Mouse (Mus musculus): ENCODE data around the gene Plce1. TPM values are rescaled to one million over a fixed set of nuclear protein-coding genes. Genes with fewer than 3 reads are reported as not detected.

The Plce1 gene
- polyA plus RNA-seq (2017; shearing (Covaris generic)), result under 1 TPM; 0.05 to 0.16 (median 0.05) TPM

- ATAC-seq, result no peak
Observed at GRCm38 (mm10) chr19:38480731-38481621, at the start of gene Plce1. Plce1 (plus strand) TSS chr19:38481109.

DNA sequence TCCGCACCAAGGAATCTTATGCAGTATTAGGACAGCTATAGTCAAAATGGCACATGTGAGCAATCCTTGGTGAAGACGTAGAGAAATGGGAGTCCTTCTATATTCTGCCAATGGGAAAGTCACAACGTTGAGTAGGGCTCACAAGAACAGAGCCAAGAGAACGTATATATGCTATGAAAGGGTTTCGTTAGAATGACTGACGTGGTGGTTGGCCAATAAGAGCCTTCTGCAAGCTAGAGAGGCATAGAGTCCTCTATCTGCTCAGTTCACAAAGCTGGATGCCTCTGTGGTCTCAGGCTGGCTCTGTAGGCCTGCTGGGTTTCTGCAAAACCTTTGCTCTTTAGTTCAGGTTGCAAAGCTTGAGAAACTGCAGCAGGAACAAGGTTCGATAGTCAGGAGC, 49.6 kb upstream of the Plce1 start:
- ATAC-seq, result no peak

- ATAC-seq, result no peak
Observed at GRCm38 (mm10) chr19:38432021-38432420, 48.9 kb upstream of the Plce1 start.

GRCm38 (mm10) chr19:38433381-38433780, 47.5 kb upstream of the Plce1 start:
- ATAC-seq, result no peak

GRCm38 (mm10) chr19:38435221-38435620, 45.7 kb upstream of the Plce1 start:
- ATAC-seq, result no peak

DNA sequence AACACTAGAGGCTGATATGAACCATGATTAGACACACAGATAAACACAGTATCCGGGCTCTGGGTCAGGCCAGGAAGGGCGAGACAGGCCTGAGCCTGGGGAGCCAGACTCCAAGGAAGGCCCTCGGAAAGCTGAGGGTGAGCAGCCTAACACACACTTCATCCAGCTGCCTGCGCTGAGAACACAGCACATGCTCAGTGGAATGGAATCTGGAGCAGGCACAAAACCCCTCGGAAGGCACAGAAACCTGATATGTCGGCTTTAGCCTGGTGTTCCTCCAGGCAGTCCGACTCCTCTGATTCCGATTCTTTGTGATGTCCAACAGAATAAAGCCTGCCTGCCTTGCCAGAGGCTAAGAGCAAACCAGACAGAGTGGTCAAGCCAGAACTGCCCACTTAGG, 39.0 kb upstream of the Plce1 start:
- ATAC-seq, result no peak

- ATAC-seq, result no peak
Observed at GRCm38 (mm10) chr19:38445758-38446157, 35.2 kb upstream of the Plce1 start.

DNA sequence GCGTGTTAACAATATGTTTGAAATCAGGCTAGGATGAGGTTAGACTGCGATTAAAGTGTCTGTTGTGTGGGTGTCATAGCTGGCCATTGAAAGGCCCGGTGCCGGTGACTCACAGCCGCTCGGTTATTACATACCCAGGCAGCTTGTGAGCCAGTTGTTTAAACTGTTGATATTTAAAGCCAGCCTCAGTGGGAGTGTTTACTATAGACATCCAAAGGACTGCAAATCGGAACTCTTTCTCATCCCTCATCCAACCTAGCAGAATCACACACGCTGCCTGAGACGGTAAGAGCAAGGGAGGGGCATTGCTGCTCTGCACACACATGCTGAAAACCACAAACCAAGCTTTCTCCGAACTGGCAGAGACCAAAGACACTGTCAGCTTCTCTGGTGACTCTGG, 25.7 kb upstream of the Plce1 start:
- ATAC-seq, result no peak

- no peak for ATAC-seq
Observed at GRCm38 (mm10) chr19:38458996-38459395, 21.9 kb upstream of the Plce1 start.

- ATAC-seq, result no peak
Observed at GRCm38 (mm10) chr19:38460696-38461095, 20.2 kb upstream of the Plce1 start.

DNA sequence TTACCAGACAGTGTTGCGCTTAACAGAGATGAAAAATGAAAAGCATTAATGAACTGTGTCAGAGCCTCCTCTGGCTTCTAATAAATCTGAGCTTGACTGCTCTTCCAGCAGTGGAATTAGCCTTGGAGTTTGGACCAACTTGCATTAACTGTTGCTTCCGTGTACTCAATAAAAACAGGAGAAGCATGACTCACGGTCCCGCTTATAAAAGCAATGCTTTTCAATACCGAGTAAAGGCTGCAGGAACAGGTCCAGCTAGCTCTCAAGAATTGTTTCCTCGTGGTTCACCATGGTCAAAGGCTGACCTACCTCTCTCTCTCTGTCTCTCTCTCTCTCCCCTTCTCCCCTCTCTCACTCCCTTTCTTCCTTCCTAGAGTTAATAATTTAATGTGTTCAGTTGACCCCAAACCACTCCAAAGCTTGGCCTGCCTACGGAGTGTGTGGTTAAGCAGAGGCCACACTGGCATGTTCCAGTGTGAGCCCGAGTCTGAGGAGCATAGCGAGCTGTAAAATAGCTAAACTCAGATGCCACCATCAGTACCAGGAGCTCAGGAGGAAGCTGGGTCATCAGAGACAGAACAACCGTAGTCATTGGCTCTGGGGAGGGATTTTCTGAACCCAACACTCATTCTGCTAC, 10.5 kb upstream of the Plce1 start:
- no peak for ATAC-seq

- no peak for ATAC-seq
Observed at GRCm38 (mm10) chr19:38475394-38475793, 5.5 kb upstream of the Plce1 start.

- no peak for ATAC-seq
Observed at GRCm38 (mm10) chr19:38478286-38478685, 2.6 kb upstream of the Plce1 start.

GRCm38 (mm10) chr19:38478948-38479347, 2.0 kb upstream of the Plce1 start:
- ATAC-seq, result no peak

- no peak for ATAC-seq
Observed at GRCm38 (mm10) chr19:38479473-38479872, 1.4 kb upstream of the Plce1 start.

DNA sequence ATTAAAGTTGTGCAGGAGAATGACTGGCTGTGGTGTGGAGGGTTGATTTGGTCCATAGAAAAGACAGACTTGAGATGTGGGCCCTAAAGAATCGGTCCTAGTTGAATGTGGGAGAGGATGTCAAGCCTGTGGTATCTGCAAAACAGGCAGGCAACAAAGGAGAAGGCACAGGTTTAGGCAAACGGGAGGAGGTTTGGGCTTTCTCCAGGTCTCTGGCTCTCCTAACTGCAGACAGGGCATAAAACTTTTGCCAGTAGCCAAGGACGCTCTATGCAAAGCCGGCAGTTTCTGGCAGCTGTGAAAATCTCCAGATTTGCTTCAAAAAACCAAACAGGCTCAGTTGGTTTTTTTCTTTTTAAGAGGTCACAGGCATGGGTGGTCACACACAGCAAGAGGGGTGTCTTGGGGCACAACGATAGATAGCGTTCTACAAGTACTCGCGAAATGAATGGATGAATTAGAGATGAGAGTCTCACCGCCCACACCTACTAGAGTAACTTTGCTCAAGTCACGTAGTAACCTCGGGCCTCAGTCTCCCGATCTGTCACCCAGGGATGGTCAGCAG, 671 bp upstream of the Plce1 start:
- ATAC-seq, result no peak

DNA sequence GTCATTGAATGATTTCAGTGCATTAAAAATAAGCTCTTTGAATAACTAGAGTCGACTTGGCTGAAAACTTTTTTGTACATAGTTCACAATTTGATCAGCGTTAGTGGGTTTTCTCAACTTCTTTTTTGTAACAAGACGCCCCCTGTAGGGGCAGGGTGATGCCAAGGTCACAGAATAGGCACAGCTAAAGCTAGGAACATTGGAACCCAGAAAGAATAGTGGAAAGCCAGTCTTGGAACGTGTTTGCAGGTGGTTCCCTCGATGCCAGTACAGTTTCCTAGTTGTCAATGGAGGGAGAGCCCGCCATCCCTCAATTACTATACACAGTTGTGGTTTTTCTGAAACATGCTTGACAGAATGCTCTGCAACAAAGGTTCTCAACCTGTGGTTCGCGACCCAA, 997 bp downstream of the Plce1 start:
- ATAC-seq, result no peak

- ATAC-seq, result no peak
Observed at GRCm38 (mm10) chr19:38482406-38483181, 1.7 kb downstream of the Plce1 start.

DNA sequence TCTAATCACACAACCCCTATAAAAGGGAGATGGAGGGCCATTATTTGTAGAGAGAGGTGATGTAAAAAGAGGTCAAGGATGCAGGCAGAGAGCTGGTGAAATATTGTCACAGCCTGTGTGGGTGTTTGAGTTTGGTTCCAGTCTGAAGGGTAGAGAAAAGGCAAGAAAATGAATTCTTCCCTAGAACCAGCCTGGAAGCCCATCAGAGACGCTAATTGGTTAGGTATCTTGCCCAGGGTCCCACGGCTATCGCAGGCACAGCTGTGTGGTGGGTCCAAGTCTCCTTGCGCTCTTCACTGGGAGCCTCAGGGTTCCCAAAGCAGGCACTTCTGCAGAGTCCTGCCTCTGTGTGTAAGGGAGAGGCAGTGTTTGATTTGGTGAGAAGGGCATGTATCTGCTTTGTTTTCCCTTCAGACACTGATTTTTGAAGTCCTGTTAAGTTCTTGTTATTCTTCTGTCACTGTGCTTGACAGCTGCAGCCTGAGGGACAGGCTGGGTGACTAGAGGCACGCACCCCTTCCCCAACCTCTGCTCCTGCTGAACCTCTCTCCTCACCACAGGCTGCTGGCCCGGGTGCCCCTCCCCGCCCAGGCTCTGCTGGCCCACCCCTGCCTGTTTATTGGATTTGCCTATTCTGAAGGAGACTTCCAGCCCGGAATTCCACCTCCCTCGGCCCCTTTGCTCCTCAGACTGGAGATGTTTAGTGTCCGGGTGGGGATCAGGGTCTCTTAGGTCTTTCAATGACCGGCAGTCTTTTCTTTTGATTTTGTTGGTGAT, 5.1 kb downstream of the Plce1 start:
- no peak for ATAC-seq

DNA sequence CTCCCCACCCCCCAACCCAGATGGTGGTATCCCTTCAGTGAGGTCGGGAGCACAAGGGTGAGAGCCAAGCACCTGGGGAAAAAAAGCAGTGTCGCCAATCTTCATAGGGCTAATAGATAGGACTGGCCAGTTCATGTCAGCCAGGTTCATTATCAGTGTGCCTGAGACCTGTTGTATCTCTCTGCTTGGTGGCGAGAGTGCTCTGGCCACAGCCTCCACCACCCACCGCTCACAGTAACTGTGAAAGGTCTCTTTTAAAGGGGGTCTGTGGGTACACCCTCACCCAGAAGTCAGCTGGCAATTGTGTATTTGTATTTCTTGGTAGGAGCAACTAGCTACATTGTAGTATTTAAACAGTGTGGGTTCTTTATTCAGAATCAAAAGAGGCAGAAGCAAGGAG, 6.6 kb downstream of the Plce1 start:
- ATAC-seq, result no peak

GRCm38 (mm10) chr19:38488103-38488912, 7.4 kb downstream of the Plce1 start:
- ATAC-seq, result no peak

All from inflammation-experienced regulatory T-cells, adult 6 months (primary cell).